Mouse (Mus musculus) ES-E14 (cell line): ENCODE results near the gene Cherp. TPM values are rescaled to one million over a fixed set of nuclear protein-coding genes. Genes with fewer than 3 reads are reported as not detected.

ENCODE experiments used
- DNase-seq: peaks from one replicate; pipeline ENCODE4 v3.0.0-alpha.2; 2013; ENCODE audit warnings: low read depth, low spot score
- H3K27ac ChIP-seq: 2 replicates; pipeline ENCODE4 v1.5.1; 2012; ENCODE audit warnings: low read depth, mild to moderate bottlenecking, low read length, moderate library complexity, mixed read lengths; ENCODE audit not compliant: poor library complexity, insufficient read depth, severe bottlenecking
- H3K36me3 ChIP-seq: 2 replicates; pipeline ENCODE4 v1.6.1; 2012; ENCODE audit warnings: mild to moderate bottlenecking, low read length, moderate library complexity, mixed read lengths; ENCODE audit not compliant: control insufficient read depth, poor library complexity, insufficient read depth, severe bottlenecking
- H3K4me1 ChIP-seq, 2 experiments: fragments of 150-350 bp in 1 of 2; sonication (generic) in 1 of 2; 2 replicates each; pipeline ENCODE4 v1.6.1; 2012; ENCODE audit warnings: low read length in 2 of 2, mild to moderate bottlenecking in 1 of 2, mixed read lengths in 1 of 2; ENCODE audit not compliant: control insufficient read depth in 2 of 2, insufficient read depth in 2 of 2, poor library complexity in 1 of 2
- H3K4me3 ChIP-seq, 2 experiments: fragments of 150-350 bp in 1 of 2; sonication (generic) in 1 of 2; 2 replicates each; pipeline ENCODE4 v1.5.1; 2012; ENCODE audit warnings: low read length in 2 of 2, low read depth in 1 of 2, mild to moderate bottlenecking in 1 of 2, mixed read lengths in 1 of 2; ENCODE audit not compliant: insufficient read depth in 1 of 2, poor library complexity in 1 of 2, severe bottlenecking in 1 of 2
- H3K9ac ChIP-seq: 2 replicates; pipeline ENCODE4 v1.6.1; 2012; ENCODE audit warnings: low read depth, mild to moderate bottlenecking, low read length, mixed read lengths; ENCODE audit not compliant: poor library complexity, insufficient read depth, severe bottlenecking
- H3K9me3 ChIP-seq: fragments of 150-350 bp; sonication (generic); 2 replicates; pipeline ENCODE4 v1.6.1; 2012; ENCODE audit warnings: low read depth, mild to moderate bottlenecking, low read length; ENCODE audit not compliant: control insufficient read depth, insufficient read depth
- CHD2 ChIP-seq: IDR thresholded peaks from 2 replicates; pipeline ENCODE4 v1.6.1; 2014; ENCODE audit warnings: mild to moderate bottlenecking, low read depth, low read length, inconsistent platforms
- HCFC1 ChIP-seq: IDR thresholded peaks from 2 replicates; pipeline ENCODE4 v1.6.1; 2012; ENCODE audit warnings: low read length, inconsistent platforms, borderline replicate concordance; ENCODE audit not compliant: insufficient read depth
- MAFK ChIP-seq: IDR thresholded peaks from 2 replicates; pipeline ENCODE4 v1.6.1; 2014; ENCODE audit warnings: mild to moderate bottlenecking, low read depth, low read length, inconsistent platforms; ENCODE audit not compliant: insufficient read depth
- ZC3H11A ChIP-seq: IDR thresholded peaks from 2 replicates; pipeline ENCODE4 v1.6.1; 2012; ENCODE audit warnings: low read depth, mild to moderate bottlenecking, inconsistent platforms, low read length, borderline replicate concordance
- ZNF384 ChIP-seq: IDR thresholded peaks from 2 replicates; pipeline ENCODE4 v1.6.1; 2012; ENCODE audit warnings: low read depth, low read length, inconsistent platforms
- in situ Hi-C, 2 experiments: fragments of 600-800 bp; cut with MboI; formaldehyde crosslinking; loops; one replicate each; pipeline ENCODE4 v1.15.1; 2025; ENCODE audit warnings: low sequenced_read_pairs in 2 of 2, inconsistent platforms in 1 of 2; ENCODE audit not compliant: unreplicated experiment in 2 of 2
- total RNA-seq: library from RNA; depleted of rRNA; stranded (reverse); fragments of 300-350 nt; gene quantifications from 2 replicates; pipeline ENCODE4 v1.2.3, GENCODE M21; 2012

Cherp gene
- total RNA-seq, 1 experiment, result 60.5 TPM

GRCm38 (mm10) chr8:72496217-72496616 lies 21.2 kb upstream of the Cherp start:
- no peak overlapping the region for H3K9ac ChIP-seq
- H3K4me3 ChIP-seq, result no peak overlapping the region
- no peaks in the 10 kb centered on the region for H3K9me3 ChIP-seq
- DNase-seq, result no peak
- no peak overlapping the region for H3K27ac ChIP-seq
- in situ Hi-C loops, result no loop called here
- peaks cover 26% of the 10 kb centered on the region for H3K36me3 ChIP-seq
- peaks cover 0 to 15% of the 10 kb centered on the region in 2 experiments; a peak in 2 of 4 replicates for H3K4me1 ChIP-seq
- TF ChIP-seq ZNF384 (no peak), MAFK (no peak), ZC3H11A (no peak), CHD2 (no peak), HCFC1 (no peak)

DNA sequence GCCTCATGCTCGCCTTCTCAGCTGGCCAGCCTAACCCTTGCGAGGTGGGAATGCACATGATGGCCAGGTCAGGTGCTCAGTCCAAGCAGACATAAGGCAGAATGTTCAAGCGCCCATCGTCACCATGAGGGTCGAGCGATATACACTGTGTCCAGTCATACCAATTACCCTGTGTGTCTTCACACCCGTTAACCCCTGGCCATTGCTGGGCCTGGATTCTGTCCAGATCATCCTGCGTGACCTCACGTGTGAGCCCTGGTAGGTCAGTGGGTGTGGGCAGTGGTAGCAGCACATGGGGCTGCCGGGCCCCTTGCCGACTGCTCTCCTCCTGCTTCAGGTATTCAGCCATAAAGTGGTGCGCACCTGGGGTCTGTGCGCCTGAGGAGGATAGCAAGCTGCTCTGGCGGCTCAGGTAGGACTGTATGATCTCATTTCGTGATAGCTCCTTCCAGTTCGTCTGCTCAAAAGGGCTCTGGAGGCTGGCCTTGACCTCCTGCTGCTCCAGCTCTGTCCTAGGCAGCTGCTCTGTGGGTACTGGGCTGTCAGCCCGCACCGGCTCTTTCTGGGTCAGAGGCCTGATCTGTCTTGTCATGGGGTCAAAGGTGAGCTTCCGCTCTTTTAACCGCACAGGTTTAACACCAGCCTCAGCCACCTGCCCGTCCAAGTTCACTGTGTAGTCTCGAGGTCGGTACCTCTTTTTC lies 20.5 kb upstream of the Cherp start:
- Histone ChIP-seq H3K4me1 (peaks cover 0 to 13% of the 10 kb centered on the region in 2 experiments; a peak in 2 of 4 replicates), H3K27ac (no peak overlapping the region), H3K36me3 (peaks cover 26% of the 10 kb centered on the region), H3K9me3 (no peaks in the 10 kb centered on the region), H3K4me3 (no peak overlapping the region), H3K9ac (no peak overlapping the region)
- in situ Hi-C loops, result no loop called here
- no peak for DNase-seq
- TF ChIP-seq HCFC1, result no peak
- no peak for TF ChIP-seq ZC3H11A
- TF ChIP-seq MAFK, result no peak
- no peak for TF ChIP-seq CHD2
- no peak for TF ChIP-seq ZNF384

GRCm38 (mm10) chr8:72493381-72493780 lies 18.4 kb upstream of the Cherp start:
- no peaks in the 10 kb centered on the region for H3K9me3 ChIP-seq
- in situ Hi-C loops, result no loop called here
- no peak for DNase-seq
- TF ChIP-seq MAFK, result no peak
- TF ChIP-seq CHD2, result no peak
- no peak for TF ChIP-seq ZC3H11A
- TF ChIP-seq ZNF384, result no peak
- no peak for TF ChIP-seq HCFC1
- peaks cover 31% of the 10 kb centered on the region for H3K36me3 ChIP-seq
- H3K9ac ChIP-seq, result peak overlapping the region; percentile 75
- H3K27ac ChIP-seq, result no peak overlapping the region
- peak overlapping the region; percentile 75 to 85 for H3K4me3 ChIP-seq
- H3K4me1 ChIP-seq, result peaks cover 0 to 13% of the 10 kb centered on the region in 2 experiments; a peak in 2 of 4 replicates

- H3K9ac ChIP-seq, result peak overlapping the region; percentile 98
- H3K36me3 ChIP-seq, result peaks cover 36% of the 10 kb centered on the region
- no peaks in the 10 kb centered on the region for H3K9me3 ChIP-seq
- in situ Hi-C loops, result no loop called here
- H3K27ac ChIP-seq, result peak overlapping the region; percentile 35; the same call in 1 of the 2 replicates
- TF ChIP-seq HCFC1 (peak; percentile 86), ZC3H11A (no peak; the same call in 1 of the 2 replicates), MAFK (no peak), ZNF384 (no peak), CHD2 (0 out of 2 replicates have a peak, but pooled peaks have one; percentile 30)
- peak overlapping the region; percentile 85 to 99 for H3K4me3 ChIP-seq
- peaks cover 0 to 13% of the 10 kb centered on the region in 2 experiments; a peak in 2 of 4 replicates for H3K4me1 ChIP-seq
- peak; percentile 97 for DNase-seq
Observed at GRCm38 (mm10) chr8:72492622-72493081, 17.6 kb upstream of the Cherp start.
